Mouse (Mus musculus) kidney, postnatal 4 days (tissue): ENCODE data around the gene Eya2.

Source experiments
- DNase-seq, 2 experiments: peaks; one replicate each; pipeline ENCODE4 v3.0.0; 2021; ENCODE audit warnings: mixed read lengths in 2 of 2

Eya2 gene

DNA sequence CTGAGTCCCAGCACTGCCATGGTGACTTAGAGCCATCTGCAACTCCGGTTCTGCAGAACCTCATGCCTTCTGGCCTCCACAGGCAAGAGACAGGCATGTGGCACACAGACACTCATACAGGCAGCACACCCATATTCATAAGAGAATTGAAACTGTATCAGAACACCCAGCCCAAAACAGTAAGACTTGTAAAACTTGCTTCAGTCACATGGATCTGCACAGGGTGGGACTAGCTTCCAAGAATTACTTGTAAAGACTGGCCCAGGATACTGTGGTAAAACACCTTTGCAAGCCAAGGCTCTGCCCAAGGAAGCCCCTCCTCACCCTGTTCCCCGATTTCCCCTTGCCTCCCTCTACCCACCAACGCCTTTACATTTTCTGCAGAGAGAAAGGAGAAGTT, 225.2 kb downstream of the Eya2 start:
- no peak for DNase-seq

DNA sequence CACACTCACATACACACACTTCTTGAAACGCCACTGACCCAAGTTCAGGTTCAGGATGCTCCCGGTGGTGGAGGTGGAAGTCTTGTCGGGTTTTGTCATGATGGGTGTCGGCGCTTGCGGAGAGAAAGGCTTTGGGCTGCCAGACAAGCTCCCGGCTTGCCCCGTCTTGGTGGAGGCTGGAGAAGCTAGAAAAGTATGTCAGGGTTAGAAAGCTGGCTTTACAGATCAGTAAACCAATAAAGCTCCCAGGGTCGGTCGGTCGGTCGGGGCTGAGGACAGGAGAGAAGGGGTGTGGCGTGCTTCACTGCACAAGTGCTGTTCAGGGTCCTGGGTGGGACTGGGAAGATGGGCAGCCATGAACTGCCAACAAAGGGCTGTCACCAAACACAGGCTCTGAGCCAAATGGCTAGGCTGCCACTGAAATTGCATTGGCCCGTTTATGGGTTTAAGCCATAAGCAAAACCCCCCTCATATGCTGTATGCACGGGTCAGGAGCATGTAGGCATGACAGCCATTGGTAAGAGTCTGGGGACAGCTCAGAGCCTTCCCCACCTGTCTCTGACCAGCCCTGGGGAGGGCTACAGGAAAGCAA, 225.8 kb downstream of the Eya2 start:
- no peak for DNase-seq
